Mouse (Mus musculus) spleen, adult 2 months (tissue): ENCODE measurements around the gene Pkhd1. TPM values are rescaled to one million over a fixed set of nuclear protein-coding genes. Genes with fewer than 3 reads are reported as not detected.

Experiments used
- DNase-seq, 2 experiments: peaks; one replicate each; pipeline versions ENCODE4 v3.0.0 to v3.0.0-alpha.2; 2012 to 2021; ENCODE audit warnings: low spot score in 2 of 2, low read depth in 1 of 2
- H3K27ac ChIP-seq: fragments of 200-500 bp; 2 replicates; pipeline ENCODE4 v1.5.1; 2012; ENCODE audit warnings: low read length, inconsistent platforms; ENCODE audit not compliant: insufficient read depth
- H3K27me3 ChIP-seq: fragments of 200-500 bp; 2 replicates; pipeline ENCODE4 v1.6.1; 2012; ENCODE audit warnings: mild to moderate bottlenecking, moderate library complexity, low read length, inconsistent platforms; ENCODE audit not compliant: control insufficient read depth, insufficient read depth
- H3K36me3 ChIP-seq: fragments of 200-500 bp; 2 replicates; pipeline ENCODE4 v1.6.1; 2012; ENCODE audit warnings: mild to moderate bottlenecking, low read length, inconsistent platforms; ENCODE audit not compliant: control insufficient read depth, insufficient read depth
- H3K4me1 ChIP-seq: fragments of 200-500 bp; 2 replicates; pipeline ENCODE4 v1.6.1; 2011; ENCODE audit warnings: inconsistent platforms; ENCODE audit not compliant: control insufficient read depth, insufficient read depth, insufficient read length
- H3K4me3 ChIP-seq: fragments of 200-500 bp; 2 replicates; pipeline ENCODE4 v1.5.1; 2011; ENCODE audit warnings: mild to moderate bottlenecking, inconsistent platforms; ENCODE audit not compliant: insufficient read depth, insufficient read length; ENCODE audit errors: extremely low read depth
- CTCF ChIP-seq: fragments of 200-500 bp; IDR thresholded peaks from 2 replicates; pipeline ENCODE4 v1.5.1; 2011; ENCODE audit warnings: mild to moderate bottlenecking, inconsistent platforms; ENCODE audit not compliant: insufficient read depth, insufficient read length, insufficient replicate concordance; ENCODE audit errors: extremely low read depth
- POLR2A ChIP-seq: fragments of 200-500 bp; IDR thresholded peaks from 2 replicates; pipeline ENCODE4 v1.6.1; 2011; ENCODE audit warnings: low read depth, low read length, inconsistent platforms
- WGBS: fragments of 180-500 bp; shearing (Covaris S2); methylation state at CpG from one replicate; pipeline ENCODE4 v1.1.7; 2018; 5-methylcytosine and 5-hydroxymethylcytosine counted together
- polyA plus RNA-seq: library from polyadenylated mRNA; depleted of rRNA; stranded (reverse); fragments of >200 nt; gene quantifications from 2 replicates; pipeline ENCODE4 v1.2.3, GENCODE M21; 2012

Pkhd1 gene
- polyA plus RNA-seq, 1 experiment: 0.05 TPM

DNA sequence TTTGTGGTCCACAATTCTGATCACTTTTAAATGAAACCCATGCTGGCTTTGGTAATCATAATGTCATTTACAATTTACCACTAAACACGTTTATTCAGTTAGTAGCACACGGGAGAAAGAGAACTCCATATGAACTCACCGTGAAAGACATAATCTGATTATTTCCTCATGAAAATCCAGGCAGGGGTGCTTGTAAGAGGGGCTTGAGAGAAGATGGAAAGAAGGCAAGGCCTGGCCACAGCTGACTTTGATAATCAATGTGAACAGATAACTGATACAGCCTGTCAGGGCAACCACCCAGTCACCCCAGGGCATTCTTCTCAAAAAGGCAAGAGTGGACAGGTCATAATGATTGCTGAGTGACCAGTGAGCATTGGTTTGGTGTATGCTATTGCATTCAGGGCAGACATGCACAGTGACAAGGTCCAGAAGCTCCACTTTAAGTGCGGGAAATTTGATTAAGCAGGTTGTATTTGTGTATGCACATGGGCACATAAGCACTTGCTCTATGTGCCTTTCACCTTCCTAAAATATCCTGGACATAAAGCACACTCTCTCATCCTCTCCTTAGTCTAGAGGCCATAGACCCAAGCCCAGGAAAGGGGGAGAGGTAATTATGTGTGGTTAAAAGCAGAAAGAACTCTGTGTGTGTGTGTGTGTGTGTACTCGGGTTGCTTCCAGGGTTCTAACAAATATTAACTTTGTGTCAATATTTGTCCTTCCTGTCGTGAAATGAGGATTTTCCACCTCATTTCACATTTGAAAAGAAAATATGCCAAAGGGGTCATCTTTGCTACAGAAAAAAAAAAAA is 485.9 kb downstream of the Pkhd1 start:
- H3K4me3 ChIP-seq: no peak overlapping the region
- no peak for DNase-seq
- no peak overlapping the region for H3K27ac ChIP-seq

DNA sequence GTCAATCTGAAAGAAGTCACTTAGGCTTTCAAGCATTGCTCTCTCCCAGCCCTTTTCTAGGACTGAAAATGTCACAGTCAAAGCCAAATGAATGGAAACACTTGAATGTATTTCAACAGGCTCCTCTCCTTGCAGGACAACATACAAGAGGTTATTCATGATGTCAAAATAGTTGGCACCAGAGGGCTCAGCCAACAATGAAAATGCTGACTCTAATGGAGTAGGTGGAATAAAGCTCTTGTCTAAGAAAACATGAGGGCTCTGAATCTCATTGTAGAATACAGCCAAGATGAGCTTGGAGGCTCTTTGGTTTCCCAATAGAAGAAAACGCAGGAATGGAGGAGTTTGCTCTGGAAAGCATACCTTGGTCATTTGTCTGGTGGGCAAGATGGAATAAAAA is 500.5 kb downstream of the Pkhd1 start:
- no peaks in the 10 kb centered on the region for H3K36me3 ChIP-seq
- WGBS: 89% methylated on average over 1 of the region's 1 CpGs
- DNase-seq: no peak
- no peak overlapping the region for H3K4me3 ChIP-seq
- H3K27me3 ChIP-seq: no peaks in the 10 kb centered on the region
- no peak overlapping the region for H3K27ac ChIP-seq
- no peak for TF ChIP-seq POLR2A
- TF ChIP-seq CTCF: no peak
- no peaks in the 10 kb centered on the region for H3K4me1 ChIP-seq

More for the DNA sequence above, 485.9 kb downstream of the Pkhd1 start:
- H3K27me3 ChIP-seq: no peaks in the 10 kb centered on the region
- H3K36me3 ChIP-seq: no peaks in the 10 kb centered on the region
- WGBS: 82% methylated on average over 6 of the region's 6 CpGs
- H3K4me1 ChIP-seq: no peaks in the 10 kb centered on the region
- TF ChIP-seq POLR2A: no peak
- no peak for TF ChIP-seq CTCF

DNA sequence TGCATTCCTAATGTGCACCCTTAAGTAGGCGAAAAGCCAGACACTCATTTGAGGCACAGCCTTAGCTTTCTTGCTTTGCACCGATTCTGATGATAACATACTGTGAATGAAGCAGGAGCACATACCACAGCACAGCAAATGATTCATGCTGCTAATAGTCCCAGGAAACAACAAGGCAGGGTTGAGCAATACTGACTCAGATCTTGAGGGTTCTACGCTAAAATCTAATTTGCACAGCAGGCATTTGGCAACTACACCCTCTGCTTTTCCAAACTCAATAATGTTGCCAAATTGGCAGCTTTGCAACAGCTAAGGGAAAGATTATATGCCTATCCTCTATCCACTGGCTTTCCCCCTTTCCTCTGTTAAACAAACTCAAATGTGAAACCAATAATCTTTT is 548.1 kb downstream of the Pkhd1 start:
- no peak for DNase-seq
- no peak overlapping the region for H3K27ac ChIP-seq
- WGBS: 81% methylated on average over 3 of the region's 3 CpGs

DNA sequence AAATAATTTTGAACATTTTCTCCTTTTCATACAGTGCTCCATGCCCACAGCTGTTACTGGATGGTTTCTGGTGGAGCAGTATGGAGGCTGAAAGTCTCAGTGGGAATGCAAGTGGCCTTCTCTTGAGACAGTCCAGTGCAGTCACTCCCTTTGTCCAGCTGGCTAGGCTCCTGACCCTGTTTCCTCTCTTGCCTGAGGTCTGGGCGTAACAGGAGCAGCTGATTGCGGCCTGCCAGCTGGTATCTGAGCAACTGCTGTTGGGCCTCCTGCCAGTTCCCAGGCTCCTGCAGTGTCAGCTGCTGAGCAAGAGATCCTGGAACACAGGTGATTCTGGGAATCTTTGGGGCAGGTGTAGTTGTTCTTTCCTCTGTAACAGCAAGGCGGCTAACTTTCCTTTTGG is 559.6 kb downstream of the Pkhd1 start:
- Histone ChIP-seq H3K4me1 (no peaks in the 10 kb centered on the region), H3K4me3 (no peak overlapping the region), H3K36me3 (no peaks in the 10 kb centered on the region), H3K27me3 (no peaks in the 10 kb centered on the region), H3K27ac (no peak overlapping the region)
- TF ChIP-seq CTCF (no peak), POLR2A (no peak)
- 86% methylated on average over 3 of the region's 3 CpGs for WGBS
- no peak for DNase-seq

More for the DNA sequence above, 548.1 kb downstream of the Pkhd1 start:
- Histone ChIP-seq H3K4me1 (no peaks in the 10 kb centered on the region), H3K36me3 (no peaks in the 10 kb centered on the region), H3K27me3 (no peaks in the 10 kb centered on the region), H3K4me3 (no peak overlapping the region)
- TF ChIP-seq POLR2A (no peak), CTCF (no peak)

DNA sequence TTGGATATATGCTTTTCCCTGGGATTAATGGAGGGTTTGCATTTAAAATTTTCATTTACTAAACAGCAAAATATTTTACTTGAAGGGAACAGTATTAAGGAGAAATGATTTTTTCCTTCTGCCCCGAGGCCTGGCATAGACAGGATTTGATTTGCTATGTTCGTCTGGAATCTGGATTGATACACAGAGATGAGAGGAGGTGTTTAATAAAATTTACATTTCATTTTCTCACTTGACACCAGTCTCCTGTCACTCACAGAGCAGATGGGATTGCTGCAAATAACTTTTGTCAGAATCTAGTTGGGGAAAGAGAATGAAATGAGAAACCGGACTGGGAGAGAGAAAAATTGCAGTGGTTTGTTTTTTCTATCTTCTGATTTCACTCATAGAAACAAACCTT is 578.5 kb downstream of the Pkhd1 start:
- H3K27ac ChIP-seq: no peak overlapping the region
- DNase-seq: no peak
- H3K4me1 ChIP-seq: no peaks in the 10 kb centered on the region
- H3K36me3 ChIP-seq: no peaks in the 10 kb centered on the region
- no peak overlapping the region for H3K4me3 ChIP-seq
- 87% methylated on average over 3 of the region's 3 CpGs for WGBS
- H3K27me3 ChIP-seq: no peaks in the 10 kb centered on the region
- TF ChIP-seq POLR2A: no peak
- no peak for TF ChIP-seq CTCF

DNA sequence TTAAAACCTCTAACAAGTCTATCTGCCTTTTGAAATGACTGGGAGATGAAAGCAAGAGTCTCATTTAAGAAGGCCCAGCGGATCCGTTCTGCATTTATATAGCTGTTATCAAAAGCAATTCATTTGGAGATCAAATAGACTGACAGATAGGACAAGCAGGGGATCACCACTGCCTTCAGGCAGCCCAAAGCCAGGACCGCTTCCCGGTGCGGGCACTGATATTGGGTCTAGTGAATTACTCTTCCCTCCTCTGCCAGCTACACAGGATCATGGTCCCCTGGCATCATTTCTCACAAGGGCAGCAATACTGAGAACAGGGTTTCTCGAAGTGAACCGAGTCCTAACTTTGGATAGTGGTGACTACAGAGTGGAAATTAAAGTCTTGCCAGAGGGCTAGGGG is 582.6 kb downstream of the Pkhd1 start:
- Histone ChIP-seq H3K36me3 (no peaks in the 10 kb centered on the region), H3K4me3 (no peak overlapping the region), H3K27me3 (no peaks in the 10 kb centered on the region), H3K27ac (no peak overlapping the region), H3K4me1 (no peaks in the 10 kb centered on the region)
- 81% methylated on average over 7 of the region's 7 CpGs for WGBS
- no peak for TF ChIP-seq POLR2A
- no peak for TF ChIP-seq CTCF
- DNase-seq: no peak

DNA sequence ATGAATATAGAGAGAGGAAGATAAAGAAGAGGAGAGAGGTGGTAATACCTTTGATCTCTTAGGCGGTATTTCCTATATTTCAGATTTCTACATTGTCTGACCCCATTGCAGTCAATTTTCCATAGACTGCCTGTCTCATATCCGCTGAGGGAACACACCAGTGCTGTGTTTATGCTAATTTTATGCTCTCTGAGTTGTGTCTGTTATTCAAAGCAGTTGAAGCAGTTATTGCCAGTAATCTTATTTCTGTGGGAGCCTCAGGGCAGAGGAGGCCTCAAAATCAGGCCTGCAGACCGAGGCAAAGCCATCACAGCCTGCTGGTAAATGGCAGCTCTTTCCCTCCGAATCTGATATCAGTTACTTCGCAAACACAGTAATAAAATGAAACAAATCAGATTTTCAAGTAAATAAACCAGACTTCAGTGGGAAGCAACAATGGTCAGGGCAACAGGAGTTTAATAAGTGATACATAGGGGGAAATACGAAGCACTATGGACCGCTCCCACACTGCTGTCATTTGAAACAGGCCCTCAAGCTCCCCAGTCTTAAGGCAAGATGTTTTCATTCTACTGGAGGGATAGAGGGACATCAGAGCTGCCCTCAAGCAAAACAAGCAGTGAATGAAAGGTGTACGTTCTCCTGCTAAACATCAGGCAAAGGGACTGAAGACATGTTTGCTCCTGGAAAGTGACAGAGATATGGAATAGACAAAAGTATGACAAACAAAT is 599.5 kb downstream of the Pkhd1 start:
- Histone ChIP-seq H3K36me3 (no peaks in the 10 kb centered on the region), H3K27me3 (no peaks in the 10 kb centered on the region), H3K4me3 (no peak overlapping the region), H3K27ac (no peak overlapping the region), H3K4me1 (no peaks in the 10 kb centered on the region)
- WGBS: 79% methylated on average over 8 of the region's 8 CpGs
- DNase-seq: no peak
- TF ChIP-seq CTCF: no peak
- no peak for TF ChIP-seq POLR2A
